Mouse (Mus musculus) megakaryocyte, embryonic 14.5 days (primary cell): ENCODE measurements at regions not wholly inside any gene's neighbourhood (a gene's known extent, or its start where the extent isn't known, plus 50 kb on each side); places are given as distances from the start of the nearest gene placed in this dataset.

ENCODE experiments used
- FLI1 ChIP-seq: IDR thresholded peaks from 2 replicates; pipeline ENCODE4 v1.6.1; 2012; ENCODE audit warnings: low read length, inconsistent platforms, mixed read lengths
- GATA1 ChIP-seq: IDR thresholded peaks from 3 replicates; pipeline ENCODE4 v1.6.1; 2012; ENCODE audit warnings: mixed read lengths, low read length, inconsistent platforms, borderline replicate concordance

DNA sequence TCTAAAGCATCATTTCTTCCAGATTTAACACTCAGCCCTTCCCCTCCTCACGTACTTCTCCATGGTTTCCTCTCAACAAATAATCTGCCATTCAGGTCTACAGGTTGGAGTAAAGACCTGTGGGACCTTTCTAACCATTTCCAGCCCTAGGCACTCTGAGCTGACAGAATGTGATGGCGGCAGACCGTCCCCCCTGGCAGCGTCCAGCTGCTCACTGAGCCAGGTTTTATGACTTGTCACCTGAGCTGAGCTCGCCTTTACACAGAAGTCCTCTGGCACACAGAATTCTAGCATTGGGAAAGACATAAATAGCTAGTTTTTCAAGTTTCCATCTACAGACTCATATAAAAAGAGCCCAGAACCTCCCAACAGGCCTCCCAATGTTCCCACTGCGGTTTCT is 131.8 kb upstream of the Syt6 start:
- TF ChIP-seq GATA1 (no peak), FLI1 (no peak)
